Mouse (Mus musculus): ENCODE data around the gene Ncapd2.

- TF ChIP-seq EP300 (IDR thresholded peaks at IDR 0.05; ENCODE audit: insufficient read depth, low read depth, low read length) (no peak), CTCF (IDR thresholded peaks at IDR 0.05; ENCODE audit: low read depth, low read length) (no peak), POLR2A (IDR thresholded peaks at IDR 0.05; ENCODE audit: insufficient read depth, low read length) (no peak)
These were observed 9.4 kb downstream of the Ncapd2 start for GRCm38 (mm10) chr6:125182133-125182532.

Measured in ES-Bruce4 (cell line).